Mouse (Mus musculus) myocyte (in vitro differentiated cells): Measurements from ENCODE around the gene Cct6b. TPM values are rescaled to one million over a fixed set of nuclear protein-coding genes. Genes with fewer than 3 reads are reported as not detected.

Experiments
- H3K27me3 ChIP-seq: one replicate; pipeline ENCODE4 v1.6.1; 2011; ENCODE audit not compliant: control insufficient read depth, insufficient read depth, insufficient read length
- H3K36me3 ChIP-seq: one replicate; pipeline ENCODE4 v1.6.1; 2011; ENCODE audit not compliant: control insufficient read depth, insufficient read depth
- H3K4me2 ChIP-seq: one replicate; pipeline ENCODE4 v1.6.1; 2011; ENCODE audit warnings: low read depth, control low read depth
- H3K4me3 ChIP-seq: one replicate; pipeline ENCODE4 v1.5.1; 2011; ENCODE audit warnings: mild to moderate bottlenecking, control low read depth, moderate library complexity
- H3K79me2 ChIP-seq: one replicate; pipeline ENCODE4 v1.6.1; 2011; ENCODE audit not compliant: control insufficient read depth, insufficient read depth
- H3ac ChIP-seq: one replicate; pipeline ENCODE4 v1.6.1; 2011; ENCODE audit not compliant: control insufficient read depth, insufficient read length
- CEBPB ChIP-seq: IDR thresholded peaks from 2 replicates; pipeline ENCODE4 v1.6.1; 2011; ENCODE audit warnings: mild to moderate bottlenecking, moderate library complexity; ENCODE audit not compliant: poor library complexity, insufficient read depth, severe bottlenecking
- E2F4 ChIP-seq: IDR thresholded peaks from one replicate; pipeline ENCODE4 v1.6.1; 2011; ENCODE audit warnings: mild to moderate bottlenecking, control low read depth, moderate library complexity; ENCODE audit not compliant: insufficient read depth
- MAX ChIP-seq: IDR thresholded peaks from one replicate; pipeline ENCODE4 v1.6.1; 2011; ENCODE audit warnings: low read depth, mild to moderate bottlenecking, control low read depth
- MYOD1 ChIP-seq, 3 experiments: IDR thresholded peaks; one replicate each; pipeline ENCODE4 v1.6.1; 2011; ENCODE audit warnings: control low read depth in 2 of 3, low read depth in 2 of 3, mild to moderate bottlenecking in 2 of 3, moderate library complexity in 1 of 3; ENCODE audit not compliant: insufficient read length in 2 of 3, control insufficient read depth in 1 of 3
- MYOG ChIP-seq, 3 experiments: IDR thresholded peaks; one replicate each; pipeline ENCODE4 v1.6.1; 2011; ENCODE audit warnings: control low read depth in 2 of 3, low read depth in 2 of 3, mild to moderate bottlenecking in 2 of 3; ENCODE audit not compliant: insufficient read length in 2 of 3, control insufficient read depth in 1 of 3, insufficient read depth in 1 of 3
- POLR2A ChIP-seq: IDR thresholded peaks from one replicate; pipeline ENCODE4 v1.6.1; 2011; ENCODE audit warnings: low read depth, mild to moderate bottlenecking, control low read depth, moderate library complexity; ENCODE audit not compliant: insufficient read length
- POLR2AphosphoS2 ChIP-seq: IDR thresholded peaks from one replicate; pipeline ENCODE4 v1.6.1; 2011; ENCODE audit warnings: low read depth, control low read depth; ENCODE audit not compliant: insufficient read length
- REST ChIP-seq: IDR thresholded peaks from one replicate; pipeline ENCODE4 v1.6.1; 2011; ENCODE audit warnings: mild to moderate bottlenecking, control low read depth, moderate library complexity; ENCODE audit not compliant: insufficient read depth, insufficient read length
- SRF ChIP-seq: IDR thresholded peaks from one replicate; pipeline ENCODE4 v1.6.1; 2011; ENCODE audit warnings: low read depth; ENCODE audit not compliant: control insufficient read depth, insufficient read length
- TCF12 ChIP-seq: IDR thresholded peaks from one replicate; pipeline ENCODE4 v1.6.1; 2011; ENCODE audit warnings: mild to moderate bottlenecking, control low read depth; ENCODE audit not compliant: poor library complexity, insufficient read depth, severe bottlenecking
- TCF3 ChIP-seq: IDR thresholded peaks from one replicate; pipeline ENCODE4 v1.6.1; 2011; ENCODE audit warnings: low read depth, control low read depth; ENCODE audit not compliant: insufficient read length
- USF1 ChIP-seq: IDR thresholded peaks from one replicate; pipeline ENCODE4 v1.6.1; 2011; ENCODE audit warnings: low read depth, mild to moderate bottlenecking, control low read depth, moderate library complexity
- polyA plus RNA-seq: library from polyadenylated mRNA; unstranded; fragments of >200 nt; fragmentation: generic; extraction: Trizol; gene quantifications from one replicate; pipeline ENCODE4 v1.2.1, GENCODE M21; 2012; ENCODE audit warnings: missing spikeins

Cct6b gene
- polyA plus RNA-seq, 1 experiment = 0.30 TPM

- peak overlapping the region; percentile 76 for H3K4me3 ChIP-seq
- TF ChIP-seq TCF3 = no peak
- no peak for TF ChIP-seq USF1
- no peak for TF ChIP-seq CEBPB
- no peak for TF ChIP-seq POLR2A
- no peak for TF ChIP-seq MYOD1 (IDR thresholded peaks at IDR 0.05; ENCODE audit: control insufficient read depth in 1 of 3, insufficient read length in 2 of 3, low read depth in 2 of 3)
- no peak for TF ChIP-seq POLR2AphosphoS2
- no peak for TF ChIP-seq MYOG (IDR thresholded peaks at IDR 0.05; ENCODE audit: control insufficient read depth in 1 of 3, insufficient read depth in 1 of 3, insufficient read length in 2 of 3, low read depth in 2 of 3)
- no peak for TF ChIP-seq TCF12
- TF ChIP-seq SRF = no peak
- no peak for TF ChIP-seq E2F4
- no peak for TF ChIP-seq REST
- no peak for TF ChIP-seq MAX
- H3ac ChIP-seq = peak overlapping the region; percentile 91
- H3K79me2 ChIP-seq = peaks cover 22% of the 10 kb centered on the region
- no peaks in the 10 kb centered on the region for H3K27me3 ChIP-seq
- peaks cover 16% of the 10 kb centered on the region for H3K36me3 ChIP-seq
- H3K4me2 ChIP-seq = peak overlapping the region; percentile 85
These were observed 18.1 kb upstream of the Cct6b start for GRCm38 (mm10) chr11:82782197-82782596.

- Histone ChIP-seq H3K27me3 (no peaks in the 10 kb centered on the region), H3K36me3 (peaks cover 16% of the 10 kb centered on the region), H3K4me2 (peak within 1 kb of the TSS; percentile 87), H3K4me3 (peak within 1 kb of the TSS; percentile 76), H3K79me2 (peaks cover 22% of the 10 kb centered on the region), H3ac (peak within 1 kb of the TSS; percentile 91)
- TF ChIP-seq POLR2A = peak; percentile 62
- TF ChIP-seq SRF = no peak
- TF ChIP-seq POLR2AphosphoS2 = peak; percentile 21
- TF ChIP-seq MAX = peak; percentile 53
- no peak for TF ChIP-seq CEBPB
- TF ChIP-seq USF1 = peak; percentile 87
- peak in 1 of 3 experiments; percentile 12 for TF ChIP-seq MYOD1 (IDR thresholded peaks at IDR 0.05; ENCODE audit: control insufficient read depth in 1 of 3, insufficient read length in 2 of 3, low read depth in 2 of 3)
These were observed 17.1 kb upstream of the Cct6b start, which contains the start of gene Lig3 for GRCm38 (mm10) chr11:82780983-82781903. Gene Lig3, plus strand, starts transcription at chr11:82781108.

GRCm38 (mm10) chr11:82780134-82780533, 16.0 kb upstream of the Cct6b start:
- H3K4me3 ChIP-seq = peak overlapping the region; percentile 76
- H3K36me3 ChIP-seq = peaks cover 16% of the 10 kb centered on the region
- TF ChIP-seq TCF12 (no peak), TCF3 (no peak), CEBPB (no peak), REST (no peak), SRF (no peak), MYOD1 (IDR thresholded peaks at IDR 0.05; ENCODE audit: control insufficient read depth in 1 of 3, insufficient read length in 2 of 3, low read depth in 2 of 3) (no peak), E2F4 (no peak), POLR2A (no peak), USF1 (no peak), MYOG (IDR thresholded peaks at IDR 0.05; ENCODE audit: control insufficient read depth in 1 of 3, insufficient read depth in 1 of 3, insufficient read length in 2 of 3, low read depth in 2 of 3) (no peak), MAX (no peak), POLR2AphosphoS2 (no peak)
- no peaks in the 10 kb centered on the region for H3K27me3 ChIP-seq
- peaks cover 22% of the 10 kb centered on the region for H3K79me2 ChIP-seq
- peak overlapping the region; percentile 87 for H3K4me2 ChIP-seq
- H3ac ChIP-seq = no peak overlapping the region

DNA sequence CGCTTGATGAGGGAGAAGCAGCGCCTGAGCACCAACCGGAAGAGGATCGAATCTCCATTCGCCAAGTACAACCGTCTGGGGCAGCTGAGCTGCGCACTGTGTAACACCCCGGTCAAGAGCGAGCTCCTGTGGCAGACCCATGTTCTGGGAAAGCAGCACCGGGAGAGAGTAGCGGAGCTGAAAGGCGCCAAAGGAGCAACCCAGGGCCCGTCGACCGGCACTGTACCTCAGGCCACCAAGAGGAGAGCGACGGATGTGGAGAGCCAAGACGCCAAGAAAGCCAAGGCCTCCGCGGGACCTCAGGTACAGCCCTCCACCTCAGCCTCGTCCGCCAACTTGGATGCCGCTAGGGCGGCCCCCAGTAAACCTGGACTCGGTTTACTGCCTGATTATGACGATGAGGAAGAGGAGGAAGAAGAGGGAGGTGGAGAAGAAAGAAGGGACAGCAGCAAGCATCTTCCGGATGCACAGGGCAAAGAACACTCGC, 360 bp upstream of the Cct6b start:
- peak overlapping the region; percentile 79 for H3K4me2 ChIP-seq
- no peaks in the 10 kb centered on the region for H3K36me3 ChIP-seq
- TF ChIP-seq MYOD1 (IDR thresholded peaks at IDR 0.05; ENCODE audit: control insufficient read depth in 1 of 3, insufficient read length in 2 of 3, low read depth in 2 of 3) (no peak), SRF (no peak), TCF3 (no peak), E2F4 (no peak), POLR2AphosphoS2 (no peak), REST (no peak), TCF12 (no peak), MYOG (IDR thresholded peaks at IDR 0.05; ENCODE audit: control insufficient read depth in 1 of 3, insufficient read depth in 1 of 3, insufficient read length in 2 of 3, low read depth in 2 of 3) (no peak), MAX (no peak), USF1 (no peak)
- H3ac ChIP-seq = peak overlapping the region; percentile 87
- H3K27me3 ChIP-seq = no peaks in the 10 kb centered on the region
- H3K4me3 ChIP-seq = peak overlapping the region; percentile 87
- H3K79me2 ChIP-seq = peaks cover 27% of the 10 kb centered on the region

DNA sequence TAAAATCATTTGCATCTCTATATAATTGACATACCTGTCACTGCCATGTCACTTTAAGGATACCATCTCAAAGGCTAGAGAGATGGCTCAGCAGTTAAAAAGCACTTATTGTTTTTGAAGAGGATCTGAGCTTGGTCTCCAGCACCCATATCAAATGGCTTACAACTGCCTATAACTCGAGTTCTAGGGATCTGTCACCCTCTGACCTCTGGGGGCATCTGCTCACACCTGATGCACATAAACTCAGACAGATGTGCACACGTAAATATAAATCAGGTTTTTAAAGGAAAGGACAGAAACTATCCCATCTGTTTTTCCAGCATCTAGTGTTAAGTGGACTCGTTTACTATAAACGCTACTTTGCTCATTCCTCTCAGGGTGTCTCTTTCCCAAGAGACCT, 860 bp downstream of the Cct6b start:
- H3K27me3 ChIP-seq = peaks cover 10% of the 10 kb centered on the region
- peak overlapping the region; percentile 94 for H3K4me2 ChIP-seq
- no peak for TF ChIP-seq POLR2AphosphoS2
- TF ChIP-seq TCF12 = no peak
- no peak for TF ChIP-seq REST
- peaks cover 27% of the 10 kb centered on the region for H3K79me2 ChIP-seq
- H3ac ChIP-seq = peak overlapping the region; percentile 87
- H3K4me3 ChIP-seq = peak overlapping the region; percentile 87
- no peaks in the 10 kb centered on the region for H3K36me3 ChIP-seq
